Mouse (Mus musculus): ENCODE measurements around the gene Bbs9.

Bbs9 gene

GRCm38 (mm10) chr9:22759241-22759640 is 283.7 kb downstream of the Bbs9 start:
- DNase-seq, result no peak

GRCm38 (mm10) chr9:22760376-22760775 is 284.9 kb downstream of the Bbs9 start:
- DNase-seq, result peak; percentile 76

- DNase-seq, result no peak
Observed at GRCm38 (mm10) chr9:22761487-22761886, 286.0 kb downstream of the Bbs9 start.

GRCm38 (mm10) chr9:22765618-22766220 is 290.2 kb downstream of the Bbs9 start:
- no peak for DNase-seq

- DNase-seq, result no peak
Observed at GRCm38 (mm10) chr9:22767154-22767553, 291.6 kb downstream of the Bbs9 start.

- no peak for DNase-seq
Observed at GRCm38 (mm10) chr9:22767860-22768259, 292.3 kb downstream of the Bbs9 start.

GRCm38 (mm10) chr9:22771785-22772184 is 296.3 kb downstream of the Bbs9 start:
- no peak for DNase-seq

- no peak for DNase-seq
Observed at GRCm38 (mm10) chr9:22776246-22776961, 300.9 kb downstream of the Bbs9 start.

- DNase-seq, result no peak
Observed at GRCm38 (mm10) chr9:22777425-22777824, 301.9 kb downstream of the Bbs9 start.

- DNase-seq, result no peak
Observed at GRCm38 (mm10) chr9:22779631-22780030, 304.1 kb downstream of the Bbs9 start.

- DNase-seq, result no peak
Observed at GRCm38 (mm10) chr9:22786006-22786405, 310.5 kb downstream of the Bbs9 start.

GRCm38 (mm10) chr9:22788423-22788822 is 312.9 kb downstream of the Bbs9 start:
- DNase-seq, result no peak

GRCm38 (mm10) chr9:22788850-22789249 is 313.3 kb downstream of the Bbs9 start:
- no peak for DNase-seq

GRCm38 (mm10) chr9:22789380-22790168 is 314.1 kb downstream of the Bbs9 start:
- no peak for DNase-seq

- DNase-seq, result no peak
Observed at GRCm38 (mm10) chr9:22791208-22791607, 315.7 kb downstream of the Bbs9 start.

- DNase-seq, result no peak
Observed at GRCm38 (mm10) chr9:22791750-22792149, 316.2 kb downstream of the Bbs9 start.

- DNase-seq, result no peak
Observed at GRCm38 (mm10) chr9:22793698-22794097, 318.2 kb downstream of the Bbs9 start.

- DNase-seq, result no peak
Observed at GRCm38 (mm10) chr9:22800675-22801074, 325.2 kb downstream of the Bbs9 start.

GRCm38 (mm10) chr9:22805981-22806380 is 330.5 kb downstream of the Bbs9 start:
- no peak for DNase-seq

GRCm38 (mm10) chr9:22806494-22806893 is 331.0 kb downstream of the Bbs9 start:
- no peak for DNase-seq

- DNase-seq, result no peak
Observed at GRCm38 (mm10) chr9:22807693-22808092, 332.2 kb downstream of the Bbs9 start.

- DNase-seq, result no peak
Observed at GRCm38 (mm10) chr9:22809621-22810126, 334.2 kb downstream of the Bbs9 start.

GRCm38 (mm10) chr9:22810454-22810853 is 334.9 kb downstream of the Bbs9 start:
- no peak for DNase-seq

- no peak for DNase-seq
Observed at GRCm38 (mm10) chr9:22811931-22812330, 336.4 kb downstream of the Bbs9 start.
